Mouse (Mus musculus): ENCODE data around the gene Med26. TPM values are rescaled to one million over a fixed set of nuclear protein-coding genes. Genes with fewer than 3 reads are reported as not detected.
A peak's percentile ranks its signal among the peaks of the same experiment; 100 is the strongest.

Gene Med26
- polyA plus RNA-seq, 1 experiment from 2014 or later = 20.2 TPM

GRCm38 (mm10) chr8:72547122-72547801, 808 bp downstream of the Med26 start:
- H3K36me3 ChIP-seq = peaks cover 19% of the 10 kb centered on the region
- H3K4me2 ChIP-seq = peak overlapping the region; percentile 93
- H3K9ac ChIP-seq (replicated peaks) = peak overlapping the region; percentile 97
- peak overlapping the region; percentile 87 for H3K27ac ChIP-seq
- peak overlapping the region; percentile 97 for H3K4me3 ChIP-seq (replicated peaks)
- H3K4me1 ChIP-seq (replicated peaks) = peaks cover 15% of the 10 kb centered on the region
- H3K27me3 ChIP-seq = no peaks in the 10 kb centered on the region
- WGBS = 2% methylated on average over 27 of the region's 27 CpGs
- no peak for ATAC-seq (ENCODE audit: insufficient number of reproducible peaks, insufficient read depth, low FRiP score, low TSS enrichment, low read depth)
- H3K9me3 ChIP-seq = no peaks in the 10 kb centered on the region

DNA sequence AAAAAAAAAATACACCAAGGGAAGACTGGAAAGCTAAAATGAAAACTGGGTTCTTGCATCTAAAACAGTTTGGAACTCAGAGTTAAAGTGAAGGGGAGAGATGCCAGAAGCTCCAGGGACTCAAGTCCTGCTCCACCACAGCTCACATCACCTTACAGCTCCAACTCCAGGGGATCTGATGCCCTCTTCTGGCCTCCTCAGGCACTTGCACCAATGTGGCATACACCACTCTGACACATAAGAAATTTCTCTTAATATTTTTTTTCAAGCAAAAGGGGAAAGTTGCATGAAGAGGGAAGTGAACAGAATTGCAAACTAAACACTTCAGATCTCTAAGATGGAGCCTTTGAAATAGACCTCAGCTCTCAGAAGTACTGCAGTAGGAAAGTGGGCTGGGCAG, 8.8 kb downstream of the Med26 start:
- no peak overlapping the region for H3K4me2 ChIP-seq
- H3K27ac ChIP-seq = no peak overlapping the region
- H3K36me3 ChIP-seq = peaks cover 17% of the 10 kb centered on the region
- no peak for ATAC-seq (ENCODE audit: insufficient number of reproducible peaks, insufficient read depth, low FRiP score, low TSS enrichment, low read depth)
- no peak overlapping the region for H3K4me3 ChIP-seq (replicated peaks)
- H3K9me3 ChIP-seq = no peaks in the 10 kb centered on the region
- H3K27me3 ChIP-seq = no peaks in the 10 kb centered on the region
- no peaks in the 10 kb centered on the region for H3K4me1 ChIP-seq (replicated peaks)
- H3K9ac ChIP-seq (replicated peaks) = no peak overlapping the region

- Histone ChIP-seq H3K27me3 (no peaks in the 10 kb centered on the region), H3K4me3 (replicated peaks) (no peak overlapping the region), H3K27ac (no peak overlapping the region), H3K4me1 (replicated peaks) (no peaks in the 10 kb centered on the region), H3K4me2 (no peak overlapping the region), H3K9me3 (no peaks in the 10 kb centered on the region), H3K9ac (replicated peaks) (no peak overlapping the region), H3K36me3 (peaks cover 1% of the 10 kb centered on the region; the same call in 1 of the 2 replicates)
- 92% methylated on average over 3 of the region's 3 CpGs for WGBS
- no peak for ATAC-seq (ENCODE audit: insufficient number of reproducible peaks, insufficient read depth, low FRiP score, low TSS enrichment, low read depth)
Measured at GRCm38 (mm10) chr8:72534888-72535287, 13.2 kb downstream of the Med26 start.

DNA sequence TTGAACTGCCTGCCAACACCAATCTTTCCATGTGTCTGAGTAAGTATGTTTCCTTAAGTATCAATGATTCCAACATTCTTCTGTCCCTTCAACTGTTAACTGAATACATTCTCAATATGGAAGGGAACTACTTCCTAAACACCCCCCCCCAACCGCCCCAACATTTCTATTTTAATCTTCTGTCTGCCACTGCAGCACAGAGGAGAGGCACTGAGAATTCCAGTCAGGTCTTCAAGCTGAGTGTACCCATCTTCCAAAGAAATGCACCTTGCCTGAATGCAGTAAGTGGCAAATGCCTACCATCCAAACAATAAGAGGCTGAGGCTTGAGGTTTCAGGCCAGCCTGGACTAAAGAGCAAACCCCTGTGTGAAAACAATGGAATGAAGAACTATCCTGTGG, 16.0 kb downstream of the Med26 start:
- H3K9me3 ChIP-seq = no peaks in the 10 kb centered on the region
- peaks cover 5% of the 10 kb centered on the region for H3K36me3 ChIP-seq
- H3K4me2 ChIP-seq = no peak overlapping the region
- no peak for ATAC-seq (ENCODE audit: insufficient number of reproducible peaks, insufficient read depth, low FRiP score, low TSS enrichment, low read depth)
- no peaks in the 10 kb centered on the region for H3K4me1 ChIP-seq (replicated peaks)
- H3K9ac ChIP-seq (replicated peaks) = no peak overlapping the region
- no peaks in the 10 kb centered on the region for H3K27me3 ChIP-seq
- WGBS = 90% methylated on average over 1 of the region's 1 CpGs
- no peak overlapping the region for H3K4me3 ChIP-seq (replicated peaks)
- H3K27ac ChIP-seq = no peak overlapping the region

GRCm38 (mm10) chr8:72521888-72522287, 26.2 kb downstream of the Med26 start:
- H3K4me1 ChIP-seq (replicated peaks) = no peaks in the 10 kb centered on the region
- H3K4me3 ChIP-seq (replicated peaks) = no peak overlapping the region
- H3K36me3 ChIP-seq = peaks cover 17% of the 10 kb centered on the region
- H3K4me2 ChIP-seq = no peak overlapping the region
- no peaks in the 10 kb centered on the region for H3K27me3 ChIP-seq
- no peak overlapping the region for H3K9ac ChIP-seq (replicated peaks)
- no peak for ATAC-seq (ENCODE audit: insufficient number of reproducible peaks, insufficient read depth, low FRiP score, low TSS enrichment, low read depth)
- H3K27ac ChIP-seq = no peak overlapping the region
- H3K9me3 ChIP-seq = no peaks in the 10 kb centered on the region

GRCm38 (mm10) chr8:72517421-72517988, 30.6 kb downstream of the Med26 start:
- no peak overlapping the region for H3K4me2 ChIP-seq
- H3K36me3 ChIP-seq = peaks cover 11% of the 10 kb centered on the region; the same call in 1 of the 2 replicates
- WGBS = 82% methylated on average over 7 of the region's 7 CpGs
- H3K9ac ChIP-seq (replicated peaks) = no peak overlapping the region
- no peaks in the 10 kb centered on the region for H3K9me3 ChIP-seq
- no peaks in the 10 kb centered on the region for H3K4me1 ChIP-seq (replicated peaks)
- ATAC-seq (ENCODE audit: insufficient number of reproducible peaks, insufficient read depth, low FRiP score, low TSS enrichment, low read depth) = no peak
- no peak overlapping the region for H3K27ac ChIP-seq
- no peak overlapping the region for H3K4me3 ChIP-seq (replicated peaks)
- no peaks in the 10 kb centered on the region for H3K27me3 ChIP-seq

DNA sequence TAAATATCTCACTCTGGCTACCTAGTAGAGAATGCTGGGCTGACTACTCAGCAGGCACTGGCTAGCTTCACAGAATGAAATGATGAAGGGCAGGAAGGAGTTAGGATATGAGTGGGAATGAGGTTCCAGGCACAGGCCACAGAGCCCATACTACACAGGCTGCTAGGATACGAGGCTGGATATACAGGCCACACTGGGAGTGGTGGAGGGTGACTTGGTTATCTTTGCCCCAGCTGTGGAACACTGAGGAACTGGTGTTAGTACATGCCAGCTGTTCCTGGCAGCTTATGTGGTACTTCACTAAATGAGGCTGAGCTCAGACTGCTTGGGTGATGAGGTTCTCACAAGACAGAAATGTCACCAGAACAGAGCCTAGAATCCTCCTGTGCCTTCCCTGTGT, 34.9 kb downstream of the Med26 start:
- Histone ChIP-seq H3K4me1 (replicated peaks) (peaks cover 3% of the 10 kb centered on the region; the same call in 1 of the 2 replicates), H3K4me2 (no peak overlapping the region), H3K27me3 (no peaks in the 10 kb centered on the region), H3K9me3 (no peaks in the 10 kb centered on the region), H3K4me3 (replicated peaks) (no peak overlapping the region), H3K9ac (replicated peaks) (no peak overlapping the region), H3K36me3 (peaks cover 3% of the 10 kb centered on the region; the same call in 1 of the 2 replicates), H3K27ac (no peak overlapping the region)
- no peak for ATAC-seq (ENCODE audit: insufficient number of reproducible peaks, insufficient read depth, low FRiP score, low TSS enrichment, low read depth)
- 100% methylated on average over 1 of the region's 1 CpGs for WGBS

- H3K4me3 ChIP-seq (replicated peaks) = no peak overlapping the region
- WGBS = 94% methylated on average over 1 of the region's 1 CpGs
Measured at GRCm38 (mm10) chr8:72512648-72513047, 35.4 kb downstream of the Med26 start.

GRCm38 (mm10) chr8:72507505-72507904, 40.6 kb downstream of the Med26 start:
- H3K27me3 ChIP-seq = no peaks in the 10 kb centered on the region
- H3K4me1 ChIP-seq (replicated peaks) = peaks cover 11% of the 10 kb centered on the region; the same call in 1 of the 2 replicates
- no peaks in the 10 kb centered on the region for H3K9me3 ChIP-seq
- no peak overlapping the region for H3K9ac ChIP-seq (replicated peaks)
- ATAC-seq (ENCODE audit: insufficient number of reproducible peaks, insufficient read depth, low FRiP score, low TSS enrichment, low read depth) = no peak
- H3K4me2 ChIP-seq = no peak overlapping the region
- peaks cover 16% of the 10 kb centered on the region; the same call in 1 of the 2 replicates for H3K36me3 ChIP-seq
- H3K27ac ChIP-seq = no peak overlapping the region
- H3K4me3 ChIP-seq (replicated peaks) = no peak overlapping the region
- WGBS = 74% methylated on average over 1 of the region's 1 CpGs

More at GRCm38 (mm10) chr8:72512648-72513047, 35.4 kb downstream of the Med26 start:
- H3K27me3 ChIP-seq = no peaks in the 10 kb centered on the region
- no peak overlapping the region for H3K4me2 ChIP-seq
- no peak overlapping the region for H3K9ac ChIP-seq (replicated peaks)
- peaks cover 3% of the 10 kb centered on the region; the same call in 1 of the 2 replicates for H3K4me1 ChIP-seq (replicated peaks)
- no peaks in the 10 kb centered on the region for H3K9me3 ChIP-seq
- H3K36me3 ChIP-seq = peaks cover 3% of the 10 kb centered on the region; the same call in 1 of the 2 replicates
- ATAC-seq (ENCODE audit: insufficient number of reproducible peaks, insufficient read depth, low FRiP score, low TSS enrichment, low read depth) = no peak
- no peak overlapping the region for H3K27ac ChIP-seq

DNA sequence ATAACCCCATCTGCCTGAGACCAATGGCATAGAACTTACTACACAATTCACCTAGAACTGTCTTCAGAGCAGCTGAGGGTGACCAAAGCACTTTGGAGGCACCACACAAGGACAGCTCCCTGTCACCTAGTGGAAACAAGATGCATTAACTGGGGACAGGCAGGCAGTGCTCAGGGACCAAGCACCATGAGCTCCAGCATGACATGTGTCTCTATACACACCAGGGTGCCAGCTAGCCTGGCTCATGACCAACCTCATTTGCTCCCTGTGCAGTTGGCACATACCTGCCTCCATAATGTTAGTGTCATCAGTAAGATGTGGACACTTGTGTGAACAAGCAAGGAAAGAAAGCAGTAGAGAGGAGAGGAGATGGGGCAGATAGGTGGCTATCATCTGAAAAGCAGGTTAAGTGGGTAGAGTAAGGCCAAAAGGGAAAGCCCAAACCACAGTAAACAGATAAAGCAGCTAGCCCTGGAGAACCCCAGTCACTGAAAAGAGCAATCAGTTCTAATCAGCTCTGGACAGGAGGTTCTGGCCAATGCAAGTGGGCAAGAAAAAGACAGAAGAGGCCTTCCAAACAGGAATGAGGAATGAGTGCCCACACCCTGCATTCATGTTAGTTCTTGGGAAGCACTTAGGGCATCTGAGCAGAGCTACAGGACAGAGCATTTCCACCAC, 43.3 kb downstream of the Med26 start:
- H3K27ac ChIP-seq = no peak overlapping the region
- ATAC-seq (ENCODE audit: insufficient number of reproducible peaks, insufficient read depth, low FRiP score, low TSS enrichment, low read depth) = no peak
- H3K36me3 ChIP-seq = peaks cover 20% of the 10 kb centered on the region; the same call in 1 of the 2 replicates
- H3K9ac ChIP-seq (replicated peaks) = no peak overlapping the region
- H3K27me3 ChIP-seq = no peaks in the 10 kb centered on the region
- H3K4me2 ChIP-seq = no peak overlapping the region
- H3K4me1 ChIP-seq (replicated peaks) = peaks cover 8% of the 10 kb centered on the region; the same call in 1 of the 2 replicates
- H3K4me3 ChIP-seq (replicated peaks) = no peak overlapping the region
- H3K9me3 ChIP-seq = no peaks in the 10 kb centered on the region

DNA sequence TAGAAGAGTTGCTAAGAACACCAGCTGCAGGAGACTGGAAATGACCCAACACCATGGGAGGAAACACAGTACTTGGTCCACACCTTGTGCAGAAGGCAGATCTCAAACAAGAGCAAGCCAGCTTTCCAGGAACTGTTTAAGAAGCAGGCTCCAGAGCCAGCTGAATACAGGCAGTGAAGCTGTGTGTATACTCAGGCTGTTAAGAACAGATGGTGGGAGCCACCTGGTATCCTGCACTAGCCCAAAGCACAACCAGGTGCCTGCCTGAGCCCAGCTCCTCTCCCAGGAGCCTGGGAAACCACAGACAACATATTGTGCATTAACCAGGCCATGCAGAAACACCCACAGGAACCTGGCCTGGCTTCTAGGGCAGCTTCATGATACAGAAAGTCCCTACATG, 43.9 kb downstream of the Med26 start:
- Histone ChIP-seq H3K27me3 (no peaks in the 10 kb centered on the region), H3K9me3 (no peaks in the 10 kb centered on the region), H3K4me3 (replicated peaks) (no peak overlapping the region), H3K27ac (no peak overlapping the region), H3K4me1 (replicated peaks) (peaks cover 8% of the 10 kb centered on the region; the same call in 1 of the 2 replicates), H3K4me2 (no peak overlapping the region), H3K9ac (replicated peaks) (no peak overlapping the region), H3K36me3 (peaks cover 24% of the 10 kb centered on the region; the same call in 1 of the 2 replicates)
- ATAC-seq (ENCODE audit: insufficient number of reproducible peaks, insufficient read depth, low FRiP score, low TSS enrichment, low read depth) = no peak

All from limb, embryonic 12.5 days (tissue).